Mouse (Mus musculus): ENCODE measurements at regions not wholly inside any gene's neighbourhood (a gene's known extent, or its start where the extent isn't known, plus 50 kb on each side); places are given as distances from the start of the nearest gene placed in this dataset.

DNA sequence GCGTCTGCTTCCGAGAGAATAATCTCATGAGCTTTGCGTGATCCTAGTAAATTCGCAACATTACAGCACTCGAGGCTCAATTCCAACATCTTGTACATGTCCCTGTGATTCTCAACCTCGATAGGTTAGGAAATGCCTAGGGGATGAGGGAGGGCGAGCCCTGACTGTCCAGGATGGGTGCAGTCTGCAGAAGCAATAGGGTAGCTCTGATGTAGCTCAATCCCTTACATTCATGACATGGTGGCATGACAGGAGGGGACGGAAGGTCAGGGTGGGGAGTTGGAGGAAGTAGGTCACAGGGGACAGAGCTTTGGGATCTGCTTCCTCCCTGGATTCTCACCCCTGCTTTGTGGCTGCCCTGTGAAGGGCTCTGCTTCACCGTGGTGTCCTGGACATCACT, 373.3 kb downstream of the Adam3 start:
- H3K9ac ChIP-seq (ENCODE audit: low read depth, low read length) = no peak overlapping the region
- no peak for TF ChIP-seq CTCF (IDR thresholded peaks at IDR 0.05; ENCODE audit: low read depth)
- 53% methylated on average over 9 of the region's 9 CpGs for WGBS
- ATAC-seq = no peak
- no peaks in the 10 kb centered on the region for H3K27me3 ChIP-seq (replicated peaks; ENCODE audit: control insufficient read depth, insufficient read depth, low read length)
- no peak overlapping the region for H3K27ac ChIP-seq (ENCODE audit: low read depth, low read length)
- H3K4me2 ChIP-seq (replicated peaks; ENCODE audit: low read depth) = peak overlapping the region; percentile 64
- H3K4me3 ChIP-seq (ENCODE audit: low read depth, low read length) = 0 out of 2 replicates have a peak overlapping the region, but pooled peaks have one; percentile 21
- H3K4me1 ChIP-seq (replicated peaks; ENCODE audit: control insufficient read depth, insufficient read depth, low read length) = peaks cover 3% of the 10 kb centered on the region
- no peaks in the 10 kb centered on the region for H3K9me3 ChIP-seq (ENCODE audit: control insufficient read depth)
- H3K36me3 ChIP-seq (ENCODE audit: control insufficient read depth, insufficient read depth) = no peaks in the 10 kb centered on the region

DNA sequence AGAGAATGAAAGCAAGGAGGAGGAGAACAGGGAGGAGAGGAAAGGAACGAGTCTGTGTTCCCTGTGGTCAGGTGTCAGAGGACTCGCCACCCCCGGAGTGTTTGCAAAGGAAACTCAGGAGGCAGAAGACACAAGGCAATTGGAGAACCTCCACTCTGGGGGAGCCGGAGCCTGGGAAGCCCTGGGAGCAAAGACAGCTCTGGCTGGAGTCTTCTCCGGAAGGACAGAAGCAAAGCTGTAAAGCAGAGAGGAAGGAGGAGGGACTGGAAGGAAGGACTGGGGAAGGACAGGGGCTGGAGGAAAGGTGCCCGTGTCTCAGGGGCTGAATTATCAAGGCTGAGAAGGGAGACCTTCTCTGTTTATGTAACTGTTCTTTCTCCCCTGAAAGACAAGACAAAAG, 373.9 kb downstream of the Adam3 start:
- H3K4me3 ChIP-seq (ENCODE audit: low read depth, low read length) = peak overlapping the region; percentile 21; the same call in 1 of the 2 replicates
- peak overlapping the region; percentile 40; the same call in 1 of the 2 replicates for H3K9ac ChIP-seq (ENCODE audit: low read depth, low read length)
- ATAC-seq = no peak
- WGBS = 10% methylated on average over 6 of the region's 6 CpGs
- no peak overlapping the region for H3K27ac ChIP-seq (ENCODE audit: low read depth, low read length)
- H3K4me1 ChIP-seq (replicated peaks; ENCODE audit: control insufficient read depth, insufficient read depth, low read length) = peaks cover 3% of the 10 kb centered on the region
- TF ChIP-seq CTCF (IDR thresholded peaks at IDR 0.05; ENCODE audit: low read depth) = no peak
- H3K27me3 ChIP-seq (replicated peaks; ENCODE audit: control insufficient read depth, insufficient read depth, low read length) = no peaks in the 10 kb centered on the region
- peak overlapping the region; percentile 64 for H3K4me2 ChIP-seq (replicated peaks; ENCODE audit: low read depth)
- H3K36me3 ChIP-seq (ENCODE audit: control insufficient read depth, insufficient read depth) = no peaks in the 10 kb centered on the region
- no peaks in the 10 kb centered on the region for H3K9me3 ChIP-seq (ENCODE audit: control insufficient read depth)

DNA sequence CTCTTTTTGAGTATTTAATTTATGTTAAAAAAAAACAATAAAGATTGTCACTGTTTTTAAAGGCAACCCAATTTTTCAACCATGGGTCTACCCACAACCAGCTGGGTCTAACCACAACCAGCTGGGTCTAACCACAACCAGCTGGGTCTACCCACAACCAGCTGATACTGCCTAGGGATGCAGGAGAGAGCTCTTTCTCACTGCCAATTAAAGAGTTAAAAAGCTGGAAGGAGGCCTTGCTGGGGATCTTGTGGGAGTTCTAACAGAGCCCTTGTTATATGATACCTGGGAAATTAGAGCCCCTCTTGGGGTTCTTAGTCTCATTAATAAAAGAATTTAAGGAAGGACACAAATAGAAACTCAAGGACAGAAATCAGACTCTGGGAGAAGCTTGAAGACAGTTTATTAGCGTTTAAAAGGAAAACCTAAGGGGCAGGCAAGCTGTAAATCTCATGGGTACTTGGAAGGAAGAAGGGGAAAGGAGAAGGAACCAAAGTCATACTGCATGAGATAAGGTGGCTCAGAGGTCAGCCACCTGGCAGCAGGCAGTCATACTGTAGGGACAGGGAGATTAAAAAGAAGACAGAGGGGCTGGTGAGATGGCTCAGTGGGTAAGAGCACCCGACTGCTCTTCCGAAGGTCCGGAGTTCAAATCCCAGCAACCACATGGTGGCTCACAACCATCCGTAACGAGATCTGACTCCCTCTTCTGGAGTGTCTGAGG, 379.1 kb downstream of the Adam3 start:
- TF ChIP-seq CTCF (IDR thresholded peaks at IDR 0.05; ENCODE audit: low read depth) = no peak
- H3K9ac ChIP-seq (ENCODE audit: low read depth, low read length) = no peak overlapping the region
- ATAC-seq = no peak
- H3K9me3 ChIP-seq (ENCODE audit: control insufficient read depth) = no peaks in the 10 kb centered on the region
- H3K4me3 ChIP-seq (ENCODE audit: low read depth, low read length) = no peak overlapping the region
- no peak overlapping the region for H3K27ac ChIP-seq (ENCODE audit: low read depth, low read length)
- 81% methylated on average over 6 of the region's 6 CpGs for WGBS
- H3K4me1 ChIP-seq (replicated peaks; ENCODE audit: control insufficient read depth, insufficient read depth, low read length) = no peaks in the 10 kb centered on the region; the same call in 1 of the 2 replicates
- no peaks in the 10 kb centered on the region for H3K27me3 ChIP-seq (replicated peaks; ENCODE audit: control insufficient read depth, insufficient read depth, low read length)
- H3K4me2 ChIP-seq (replicated peaks; ENCODE audit: low read depth) = no peak overlapping the region
- H3K36me3 ChIP-seq (ENCODE audit: control insufficient read depth, insufficient read depth) = no peaks in the 10 kb centered on the region

DNA sequence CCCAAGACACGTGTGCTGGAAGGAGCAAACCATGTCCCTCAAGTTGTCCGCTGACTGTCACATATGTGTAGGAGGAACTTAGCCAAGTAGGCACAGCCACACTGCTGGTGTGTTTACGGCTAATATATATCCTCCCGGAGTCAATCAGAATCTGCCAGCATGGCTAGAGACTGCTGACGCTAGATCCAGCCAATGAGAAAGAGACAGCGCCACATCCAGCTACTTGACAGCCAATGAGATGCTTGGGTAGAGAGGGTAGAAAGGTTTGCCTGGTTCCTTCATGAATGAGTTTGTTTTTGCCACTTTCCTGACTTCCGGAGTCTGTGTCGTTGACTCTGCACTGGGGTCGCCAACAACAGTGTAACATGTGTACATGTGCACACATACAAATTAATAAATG, 387.0 kb downstream of the Adam3 start:
- no peak for TF ChIP-seq CTCF (IDR thresholded peaks at IDR 0.05; ENCODE audit: low read depth)
- H3K4me2 ChIP-seq (replicated peaks; ENCODE audit: low read depth) = no peak overlapping the region
- no peaks in the 10 kb centered on the region for H3K36me3 ChIP-seq (ENCODE audit: control insufficient read depth, insufficient read depth)
- H3K9me3 ChIP-seq (ENCODE audit: control insufficient read depth) = no peaks in the 10 kb centered on the region
- no peaks in the 10 kb centered on the region for H3K27me3 ChIP-seq (replicated peaks; ENCODE audit: control insufficient read depth, insufficient read depth, low read length)
- ATAC-seq = no peak
- WGBS = 90% methylated on average over 9 of the region's 9 CpGs
- no peak overlapping the region for H3K4me3 ChIP-seq (ENCODE audit: low read depth, low read length)
- no peak overlapping the region for H3K9ac ChIP-seq (ENCODE audit: low read depth, low read length)
- no peak overlapping the region for H3K27ac ChIP-seq (ENCODE audit: low read depth, low read length)
- H3K4me1 ChIP-seq (replicated peaks; ENCODE audit: control insufficient read depth, insufficient read depth, low read length) = no peaks in the 10 kb centered on the region

DNA sequence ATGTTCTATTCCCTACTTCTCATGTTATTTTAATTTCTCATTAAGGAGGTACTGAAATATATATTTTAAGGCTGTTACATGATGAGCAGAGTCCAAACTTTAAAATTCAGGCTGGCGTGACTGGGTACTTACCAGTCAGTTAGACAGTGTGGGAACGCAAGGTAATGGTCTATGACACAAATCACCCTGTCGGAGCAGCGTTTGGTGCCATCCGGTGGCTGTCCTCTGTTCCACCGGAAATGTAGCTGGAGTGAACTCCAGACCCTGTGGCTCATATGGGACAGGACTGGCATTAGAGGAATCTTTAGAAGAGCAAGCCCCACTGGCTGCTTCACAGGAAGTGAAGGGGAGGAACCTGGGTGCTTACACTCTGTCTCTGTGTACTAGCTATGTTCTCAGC, 388.0 kb downstream of the Adam3 start:
- H3K9me3 ChIP-seq (ENCODE audit: control insufficient read depth) = no peaks in the 10 kb centered on the region
- H3K4me3 ChIP-seq (ENCODE audit: low read depth, low read length) = no peak overlapping the region
- H3K27ac ChIP-seq (ENCODE audit: low read depth, low read length) = no peak overlapping the region
- ATAC-seq = no peak
- H3K9ac ChIP-seq (ENCODE audit: low read depth, low read length) = no peak overlapping the region
- 47% methylated on average over 6 of the region's 6 CpGs for WGBS
- no peaks in the 10 kb centered on the region for H3K4me1 ChIP-seq (replicated peaks; ENCODE audit: control insufficient read depth, insufficient read depth, low read length)
- no peaks in the 10 kb centered on the region for H3K27me3 ChIP-seq (replicated peaks; ENCODE audit: control insufficient read depth, insufficient read depth, low read length)
- H3K36me3 ChIP-seq (ENCODE audit: control insufficient read depth, insufficient read depth) = no peaks in the 10 kb centered on the region
- no peak overlapping the region for H3K4me2 ChIP-seq (replicated peaks; ENCODE audit: low read depth)
- peak; percentile 60 for TF ChIP-seq CTCF (IDR thresholded peaks at IDR 0.05; ENCODE audit: low read depth)

DNA sequence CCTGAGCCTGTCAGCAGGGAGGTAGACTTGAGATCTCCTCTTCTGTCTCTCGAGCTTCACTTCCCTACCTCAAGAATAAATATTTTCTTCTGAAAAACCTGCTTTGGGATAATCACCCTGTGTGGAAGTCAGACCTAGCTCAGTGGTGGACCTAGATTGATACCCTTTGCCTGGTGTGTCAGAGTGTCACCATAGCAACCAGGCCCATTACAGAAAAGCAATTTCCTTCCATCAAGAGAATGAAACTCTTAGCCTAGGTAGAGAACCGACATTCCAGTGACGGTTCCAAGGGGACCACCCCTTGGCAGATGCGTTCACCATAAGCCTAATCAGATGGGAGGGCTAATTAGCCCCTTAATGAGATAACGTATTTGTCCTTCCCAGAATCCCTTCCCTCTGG, 389.9 kb downstream of the Adam3 start:
- H3K4me2 ChIP-seq (replicated peaks; ENCODE audit: low read depth) = no peak overlapping the region
- no peak overlapping the region for H3K27ac ChIP-seq (ENCODE audit: low read depth, low read length)
- WGBS = 52% methylated on average over 5 of the region's 5 CpGs
- no peak for TF ChIP-seq CTCF (IDR thresholded peaks at IDR 0.05; ENCODE audit: low read depth)
- no peaks in the 10 kb centered on the region for H3K36me3 ChIP-seq (ENCODE audit: control insufficient read depth, insufficient read depth)
- H3K9ac ChIP-seq (ENCODE audit: low read depth, low read length) = no peak overlapping the region
- no peaks in the 10 kb centered on the region for H3K27me3 ChIP-seq (replicated peaks; ENCODE audit: control insufficient read depth, insufficient read depth, low read length)
- H3K9me3 ChIP-seq (ENCODE audit: control insufficient read depth) = no peaks in the 10 kb centered on the region
- H3K4me1 ChIP-seq (replicated peaks; ENCODE audit: control insufficient read depth, insufficient read depth, low read length) = no peaks in the 10 kb centered on the region
- H3K4me3 ChIP-seq (ENCODE audit: low read depth, low read length) = no peak overlapping the region
- ATAC-seq = no peak
